Mouse (Mus musculus): ENCODE measurements around the gene Pkd2l1.

The Pkd2l1 gene

DNA sequence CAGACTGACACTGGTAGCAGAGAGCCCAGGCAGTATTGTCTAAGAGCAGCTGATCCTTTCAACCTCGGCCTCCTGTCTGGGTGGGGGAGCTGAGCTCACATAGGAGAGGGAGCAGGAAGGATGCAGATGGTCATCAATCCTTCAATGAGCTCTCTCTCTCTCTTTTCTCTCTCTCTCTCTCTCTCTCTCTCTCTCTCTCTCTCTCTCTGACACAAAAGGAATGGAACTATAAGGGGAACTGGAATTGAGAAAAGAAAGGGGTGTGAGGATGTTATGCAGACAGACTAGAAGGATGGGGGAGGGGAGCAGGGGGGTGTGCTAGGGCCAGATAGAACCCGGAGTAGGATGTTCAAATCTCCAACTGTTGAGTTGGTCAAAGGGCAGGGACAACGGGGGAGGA, at the start of gene Pkd2l1:
Gene Pkd2l1, minus strand, starts transcription at position 101 of the 400 bp plus-strand sequence.
- DNase-seq, result no peak

DNA sequence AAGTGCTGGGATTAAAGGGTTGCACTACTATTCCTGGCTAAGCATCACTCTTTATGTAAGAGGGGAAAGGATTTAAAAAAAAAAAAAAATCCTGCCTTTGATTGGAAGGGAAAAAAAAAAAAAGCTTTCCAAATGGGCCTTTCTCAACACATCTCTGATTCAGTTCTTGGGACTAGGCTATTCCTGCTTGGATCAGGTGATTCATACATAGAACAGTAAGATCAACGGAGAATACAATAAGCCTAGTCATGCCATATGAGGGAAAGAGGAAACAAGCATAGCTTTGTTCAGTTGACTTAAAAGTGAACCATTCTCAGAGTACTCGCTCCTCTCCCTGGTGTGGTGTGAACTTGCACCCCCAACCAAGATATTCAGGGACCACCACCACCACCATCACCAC, 46.7 kb upstream of the Pkd2l1 start:
- DNase-seq, result no peak

DNA sequence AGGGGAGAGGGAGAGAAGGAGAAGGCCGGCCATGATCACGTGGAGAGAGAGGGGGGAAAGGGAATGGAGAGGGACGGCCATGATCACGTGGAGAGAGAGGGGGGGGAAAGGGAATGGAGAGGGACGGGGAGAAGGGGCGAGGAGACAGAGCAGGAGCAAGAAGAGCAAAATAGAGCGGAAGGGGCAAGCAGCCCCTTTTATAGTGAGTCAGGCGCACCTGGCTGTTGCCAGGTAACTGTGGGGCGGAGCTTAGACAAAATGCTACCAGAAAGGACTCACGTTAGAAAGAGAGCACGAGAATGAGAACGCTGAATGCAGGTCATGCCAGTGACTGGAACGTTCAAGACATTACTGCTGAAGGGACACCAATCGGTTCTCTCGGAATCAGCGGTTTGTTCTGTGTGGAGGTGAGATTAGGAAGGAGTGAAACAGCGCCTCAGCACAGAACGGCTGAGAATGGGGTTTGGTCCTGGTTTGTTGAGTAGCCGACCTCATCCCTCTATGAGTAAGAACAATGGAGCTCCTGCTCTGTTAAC, 45.3 kb upstream of the Pkd2l1 start:
- no peak for DNase-seq

DNA sequence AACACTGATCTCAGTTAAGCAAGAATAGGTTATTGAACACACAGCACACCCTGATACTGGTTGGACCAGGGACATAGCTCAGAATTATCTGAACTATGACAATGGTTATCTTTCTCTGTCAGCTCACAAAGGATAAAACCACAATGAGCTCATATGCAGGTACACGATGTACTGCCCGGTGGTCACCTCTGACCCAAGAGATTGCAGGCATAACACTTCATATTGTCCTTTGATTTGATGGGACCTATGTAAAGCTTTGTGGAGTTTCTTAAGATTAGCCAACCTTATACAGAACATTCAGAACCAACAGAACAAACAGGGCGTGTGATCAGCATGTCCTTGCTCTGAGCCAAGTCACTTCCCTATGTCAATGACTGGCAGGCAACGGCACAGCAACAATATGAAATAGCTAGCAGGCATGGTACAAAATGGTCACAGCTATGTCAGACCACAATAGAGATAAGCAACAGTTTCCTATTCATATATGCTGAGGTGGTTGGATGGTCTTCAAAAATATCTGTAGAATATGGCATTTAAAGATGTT, 39.4 kb upstream of the Pkd2l1 start:
- DNase-seq, result no peak

DNA sequence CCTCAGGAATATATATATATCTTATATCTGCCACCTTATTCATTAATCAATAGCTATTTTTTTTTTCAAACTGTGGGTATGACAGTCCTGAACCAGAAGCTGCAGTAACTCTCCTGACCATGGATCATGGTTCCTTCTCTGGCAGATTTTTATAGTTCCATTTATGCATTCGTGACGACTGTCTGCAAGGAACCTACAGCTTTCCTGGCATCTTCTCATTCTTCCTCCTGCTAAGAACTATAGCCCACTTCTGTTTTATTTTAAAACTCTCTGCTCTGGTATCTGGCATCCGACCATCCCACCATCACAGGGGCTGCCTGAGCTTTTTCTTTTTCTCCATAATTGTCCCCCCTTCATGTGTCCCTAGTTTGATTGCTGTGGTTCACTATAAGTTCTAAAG, 38.0 kb upstream of the Pkd2l1 start:
- DNase-seq, result no peak

DNA sequence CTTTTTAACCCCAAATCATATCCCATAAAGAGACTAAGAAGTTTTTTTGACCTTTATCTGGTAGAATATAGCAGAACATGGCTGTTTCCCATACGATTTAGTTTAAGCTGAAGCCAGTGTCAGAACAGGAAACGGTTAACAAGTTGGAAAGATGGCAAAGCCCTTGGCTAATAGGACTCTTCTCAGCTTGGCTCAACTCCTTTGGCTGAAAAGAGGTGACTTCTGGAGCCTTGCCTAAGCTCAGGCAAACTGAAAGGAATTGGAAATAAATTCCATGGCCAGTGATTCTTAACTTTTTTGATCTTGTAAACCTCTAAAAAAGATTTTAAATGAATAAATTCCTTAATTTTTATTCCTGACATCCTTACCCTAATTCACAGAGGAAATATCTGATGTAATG, 37.5 kb upstream of the Pkd2l1 start:
- no peak for DNase-seq

DNA sequence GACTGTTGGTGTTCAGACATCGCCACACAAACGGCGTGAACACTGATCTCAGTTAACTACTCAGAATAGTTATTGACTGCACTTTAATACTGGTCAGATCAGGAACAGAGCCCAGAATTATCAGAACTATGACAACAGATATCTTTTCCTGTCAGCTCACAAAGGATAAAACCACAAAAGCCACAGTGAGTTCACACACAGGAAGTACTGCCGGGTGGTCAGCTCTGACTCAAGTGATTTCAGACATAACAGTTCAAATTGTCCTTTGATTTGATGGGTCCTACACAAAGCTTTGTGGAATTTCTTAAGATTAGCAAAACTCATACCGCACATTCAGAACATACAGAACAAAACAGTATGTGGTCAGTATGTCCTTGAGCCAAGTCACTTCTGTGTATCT, 33.5 kb upstream of the Pkd2l1 start:
- DNase-seq, result no peak

DNA sequence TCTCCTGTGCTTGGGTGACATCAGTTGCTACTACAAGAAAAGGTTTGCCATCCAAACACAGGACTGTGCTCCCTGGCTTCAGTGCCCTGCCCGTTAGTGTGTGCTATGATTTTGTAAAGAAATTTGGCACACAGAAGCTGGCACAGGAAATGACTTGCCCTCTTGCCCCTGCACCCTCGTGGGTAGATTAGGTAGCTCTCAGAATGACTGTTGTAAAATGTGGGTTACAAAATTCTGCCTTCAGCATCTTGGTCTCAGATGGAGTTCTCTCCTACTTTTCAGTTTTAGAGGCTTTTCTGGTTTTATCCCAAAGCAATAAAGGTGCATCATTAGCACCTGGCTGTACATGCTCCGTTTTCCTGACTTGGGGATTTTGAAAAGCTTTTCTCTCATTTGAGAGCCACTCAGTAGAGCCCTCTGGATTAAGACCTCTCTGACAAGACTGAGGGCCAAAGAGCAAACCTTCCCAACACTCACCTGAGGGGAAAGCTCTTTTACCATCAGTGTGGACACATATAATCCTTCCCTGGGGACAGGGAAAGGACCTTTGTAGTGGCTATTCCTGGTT, 25.8 kb upstream of the Pkd2l1 start:
- no peak for DNase-seq

DNA sequence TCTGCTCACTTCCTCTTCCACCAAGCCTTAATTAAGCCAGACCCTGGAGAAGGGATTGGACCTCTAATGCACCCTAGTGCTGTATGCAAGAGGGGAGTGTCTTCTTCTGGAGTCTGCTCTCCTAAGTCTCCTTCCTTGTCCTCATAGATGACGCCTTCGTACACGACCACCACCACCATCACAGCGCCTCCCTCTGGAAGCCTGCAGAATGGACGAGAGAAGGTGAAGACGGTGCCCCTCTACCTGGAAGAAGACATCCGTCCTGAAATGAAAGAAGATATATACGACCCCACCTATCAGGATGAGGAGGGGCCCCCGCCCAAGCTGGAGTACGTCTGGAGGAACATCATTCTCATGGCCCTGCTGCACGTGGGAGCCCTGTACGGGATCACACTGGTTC, 23.0 kb upstream of the Pkd2l1 start:
- DNase-seq, result no peak

DNA sequence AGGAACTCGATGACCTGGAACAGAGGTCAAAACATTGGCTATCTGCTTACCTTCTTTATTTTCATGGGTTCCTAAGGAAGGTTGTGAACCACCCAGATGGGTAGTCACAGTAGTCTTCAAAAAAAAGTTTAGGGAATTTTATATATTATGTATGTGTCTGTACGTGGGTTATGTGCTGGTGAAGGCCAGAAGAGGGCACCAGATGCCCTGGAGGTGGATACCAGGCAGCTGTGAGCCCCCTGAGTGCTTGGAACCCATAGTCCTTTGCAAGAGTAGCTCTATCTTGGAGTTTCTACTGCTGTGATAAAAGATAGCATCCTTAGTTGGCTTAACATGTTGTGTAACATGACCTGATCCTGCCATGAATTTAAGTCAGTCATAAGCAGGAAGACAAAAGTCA, 14.8 kb upstream of the Pkd2l1 start:
- DNase-seq, result no peak

DNA sequence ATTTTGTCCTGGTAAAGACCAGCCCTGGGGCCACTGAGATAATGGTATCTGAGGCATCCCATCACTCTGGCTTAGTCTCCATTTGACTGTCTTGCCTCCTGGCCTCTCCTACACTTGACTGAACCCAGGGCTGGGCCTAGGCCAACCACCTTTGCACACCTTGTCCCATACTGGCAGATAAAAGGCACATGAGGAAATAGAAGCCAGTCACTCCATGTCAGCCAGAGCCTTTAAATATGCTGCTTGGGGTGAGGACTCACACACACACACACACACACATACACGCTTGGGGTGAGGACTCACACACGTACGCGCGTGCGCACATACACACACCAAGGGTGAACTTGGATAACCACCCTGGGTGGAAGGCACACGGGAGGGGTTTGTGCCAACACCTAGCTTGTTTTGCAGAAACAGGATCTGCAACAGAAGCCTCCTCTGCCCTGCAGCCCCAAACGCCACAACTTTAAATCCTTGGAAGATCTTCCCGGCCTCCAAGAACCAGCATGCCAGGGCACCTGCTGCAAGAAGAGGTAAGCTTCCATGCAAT, 10.8 kb upstream of the Pkd2l1 start, which contains the start of gene Scd3:
Gene Scd3, plus strand, starts transcription at position 255 of the 550 bp plus-strand sequence.
- DNase-seq, result no peak

DNA sequence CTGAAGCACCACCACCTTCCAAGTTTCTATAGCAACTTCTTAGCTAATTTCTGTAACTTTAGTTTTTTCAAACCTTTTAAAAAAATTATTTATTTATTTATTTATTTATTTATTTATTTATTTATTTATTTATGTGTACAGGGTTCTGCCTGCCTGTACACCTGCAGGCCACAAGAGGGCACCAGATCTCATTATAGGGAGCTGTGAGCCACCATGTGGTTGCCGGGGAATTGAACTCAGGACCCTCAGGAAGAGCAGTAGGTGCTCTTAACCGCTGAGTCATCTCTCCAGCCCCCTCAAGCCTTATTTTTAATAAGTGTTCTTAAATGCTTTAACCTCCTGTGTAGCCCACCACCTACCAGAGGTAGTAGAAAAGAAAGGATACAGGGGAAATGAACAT, 6.7 kb upstream of the Pkd2l1 start:
- DNase-seq, result peak in 1 of 2 experiments; percentile 7

DNA sequence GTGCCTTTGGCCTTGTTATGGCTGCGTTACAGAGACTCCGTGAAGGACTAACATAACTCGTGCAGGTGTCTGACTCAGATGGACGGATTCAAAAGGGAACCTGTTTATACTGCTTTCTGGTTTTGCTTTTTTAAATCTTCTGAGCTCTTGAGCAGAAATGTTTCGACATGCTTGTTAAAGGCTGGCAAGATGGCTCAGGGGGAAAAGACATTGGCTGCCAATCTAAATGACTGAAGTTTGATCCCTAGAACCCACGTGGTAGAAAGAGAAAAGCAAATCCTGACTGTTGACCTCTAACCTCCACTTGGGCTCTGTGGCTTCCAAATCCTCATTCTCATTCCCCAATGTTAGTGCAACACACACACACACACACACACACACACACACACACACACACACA, 6.3 kb upstream of the Pkd2l1 start:
- no peak for DNase-seq

DNA sequence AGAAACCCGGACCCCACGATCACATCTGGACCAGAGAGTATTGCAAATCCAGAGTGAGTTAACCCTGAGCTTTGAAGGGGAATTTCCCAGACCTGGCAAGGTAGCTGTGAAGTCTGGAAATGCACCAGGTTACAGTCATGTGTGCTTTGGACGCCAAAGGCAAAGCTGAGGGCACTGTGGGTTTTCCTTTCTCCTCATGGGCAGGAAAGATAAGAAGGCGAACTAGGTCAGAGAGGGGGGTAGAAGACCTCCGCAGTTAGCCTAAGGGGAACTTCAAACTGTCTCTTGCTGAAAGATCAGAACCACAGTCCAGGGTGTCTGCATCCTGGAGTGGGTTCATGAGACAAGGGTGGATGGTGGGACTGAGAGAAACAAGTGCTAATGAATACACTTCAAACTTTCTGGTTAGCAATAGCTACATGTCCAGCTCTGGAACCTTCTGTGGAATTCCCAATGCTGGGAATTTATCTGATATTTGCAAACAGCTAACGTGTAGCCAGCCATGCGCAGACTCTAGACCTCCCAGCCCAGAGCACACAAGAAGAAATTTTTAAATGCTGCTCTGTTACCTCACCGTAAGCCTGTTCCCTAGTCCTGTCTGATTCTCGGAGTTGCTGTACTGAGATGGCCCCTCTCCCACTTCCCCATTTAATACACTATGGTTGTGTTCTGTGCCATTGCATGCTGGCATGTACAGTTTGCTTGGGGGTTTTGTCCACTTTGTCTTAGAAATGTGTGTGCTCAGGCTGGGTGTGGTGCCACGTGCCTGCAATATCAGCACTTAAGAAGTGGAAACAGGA, 5.0 kb upstream of the Pkd2l1 start:
- DNase-seq, result no peak

DNA sequence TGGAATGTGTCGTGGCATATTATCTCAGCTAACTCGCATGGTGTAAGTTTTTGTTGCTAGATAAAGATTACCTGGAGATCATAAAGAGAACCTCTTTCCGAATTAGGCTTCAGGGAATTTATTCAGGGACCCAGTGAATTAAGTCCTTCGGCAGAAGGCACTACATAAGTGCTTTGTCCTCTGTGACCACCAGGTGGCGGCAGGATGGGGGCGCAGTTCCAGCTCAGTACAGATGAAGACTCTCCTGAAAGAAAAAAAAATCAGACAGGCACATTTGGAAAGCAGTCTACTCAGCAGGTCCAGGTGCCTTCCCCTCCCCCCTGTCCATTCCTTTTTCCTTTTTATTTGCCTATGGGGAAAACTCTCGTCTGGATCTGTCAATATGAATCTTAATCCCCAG, 2.9 kb upstream of the Pkd2l1 start:
- peak; percentile 27 to 69 for DNase-seq

DNA sequence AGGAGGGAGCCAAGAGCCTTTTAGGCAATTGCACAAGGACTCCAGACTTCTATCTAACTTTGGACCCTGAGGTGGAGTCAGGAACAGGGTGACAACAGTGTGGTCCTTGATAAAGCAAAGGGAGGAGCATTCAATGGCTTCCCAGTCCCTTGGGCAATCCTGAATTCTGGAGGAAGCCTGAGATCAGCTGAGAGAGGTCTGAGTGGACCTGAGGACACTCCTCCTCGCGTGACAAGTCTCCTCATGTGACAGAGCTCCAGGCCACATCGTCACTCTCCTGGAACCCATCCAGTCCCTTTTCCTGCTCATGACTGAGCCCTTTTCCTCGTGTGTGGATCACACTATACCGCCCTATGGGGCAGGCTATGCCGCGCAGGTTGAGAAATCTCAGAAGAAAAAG, 1.7 kb upstream of the Pkd2l1 start:
- DNase-seq, result no peak

DNA sequence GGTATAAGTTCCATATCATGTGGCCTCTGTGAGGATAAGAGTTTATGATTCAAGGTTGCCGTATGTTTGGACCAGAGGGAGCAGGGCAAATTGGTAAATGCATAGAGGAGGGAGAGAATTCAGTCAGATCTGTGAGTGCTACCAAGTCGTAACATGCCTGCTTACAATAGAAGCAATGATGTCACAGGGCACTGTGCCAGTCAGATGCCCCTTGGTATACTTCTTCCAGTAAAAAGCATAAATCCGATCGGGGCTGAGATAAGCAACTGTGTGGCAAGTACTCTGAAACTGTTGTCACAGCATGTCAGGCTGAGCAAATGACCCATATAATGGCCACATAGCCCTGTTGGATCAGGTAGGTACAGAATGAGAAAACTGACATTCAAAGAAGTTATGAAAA, 3.2 kb downstream of the Pkd2l1 start:
- DNase-seq, result no peak

DNA sequence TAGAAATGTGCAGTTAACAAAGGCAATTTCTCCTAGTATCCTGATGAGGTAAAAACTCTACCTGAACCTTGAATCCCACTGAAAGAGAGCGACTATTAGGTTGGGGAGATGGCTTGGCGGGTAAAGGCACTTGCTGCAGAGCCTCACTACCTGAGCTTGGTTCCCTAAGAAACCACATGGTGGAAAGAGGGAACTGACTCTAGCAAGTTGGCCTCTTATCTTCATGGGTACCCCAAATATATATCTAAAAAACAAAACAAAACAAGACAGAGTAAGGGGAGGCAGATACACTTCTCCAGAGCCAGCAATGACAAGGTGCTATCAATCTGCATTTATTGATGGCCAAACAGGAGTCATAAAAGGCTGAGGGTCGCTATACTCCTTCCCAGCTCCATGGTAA, 8.3 kb downstream of the Pkd2l1 start:
- DNase-seq, result no peak

DNA sequence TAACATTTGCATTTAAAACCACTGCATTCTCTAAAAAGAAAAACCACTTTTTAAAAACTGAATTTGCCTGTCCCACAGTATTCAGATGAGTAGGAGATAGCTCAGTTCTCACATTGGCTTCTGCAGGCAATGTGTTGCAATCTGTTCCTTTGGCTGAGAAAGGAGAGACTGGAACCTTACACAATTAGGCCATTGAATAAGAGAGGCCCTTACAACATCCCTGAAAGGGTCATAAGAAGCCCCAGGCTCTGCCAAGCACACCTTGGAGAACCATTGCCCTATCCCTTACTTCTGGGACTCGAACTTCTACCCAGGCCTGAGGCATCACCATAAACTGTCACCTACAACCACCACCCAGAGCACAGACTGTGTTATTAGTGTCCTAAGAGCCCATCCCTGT, 11.7 kb downstream of the Pkd2l1 start:
- no peak for DNase-seq

DNA sequence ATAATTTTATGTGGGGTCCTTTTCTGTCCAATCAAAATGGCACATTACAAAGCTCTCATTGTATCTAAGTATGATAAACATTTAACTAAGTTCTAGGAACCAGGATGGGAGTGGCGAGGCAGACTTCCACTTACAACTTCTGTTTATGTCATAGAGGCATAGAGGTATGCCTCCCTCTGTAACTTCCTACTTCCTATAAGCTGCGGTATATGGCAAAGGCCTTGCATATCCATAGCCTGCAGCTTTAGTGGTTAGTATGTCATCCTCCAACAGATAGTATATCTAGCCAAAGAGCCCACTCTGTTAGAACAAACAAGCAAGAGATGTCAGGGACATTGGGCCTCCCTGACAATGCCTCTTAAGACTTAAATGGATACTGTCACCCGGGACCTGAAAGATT, 15.5 kb downstream of the Pkd2l1 start:
- no peak for DNase-seq

DNA sequence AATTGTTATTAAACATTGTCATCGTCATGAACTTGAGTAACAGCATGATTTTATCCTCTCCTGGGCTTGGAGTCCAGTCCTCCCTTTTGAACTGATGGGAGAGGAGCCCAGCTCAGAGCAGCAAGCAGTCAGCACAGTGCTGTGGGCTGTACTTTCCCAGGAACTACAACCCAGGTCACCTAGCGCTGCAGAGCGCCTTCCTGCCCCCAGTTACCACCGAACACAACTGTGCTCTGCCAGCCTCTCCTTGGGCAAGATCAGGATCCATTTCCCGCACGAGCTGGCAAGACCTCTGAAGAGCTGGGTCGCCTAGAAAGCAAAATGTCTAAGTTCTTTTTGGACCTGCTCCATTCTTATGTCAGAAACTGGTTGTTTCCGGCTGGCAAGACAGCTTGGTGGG, 17.4 kb downstream of the Pkd2l1 start:
- no peak for DNase-seq

DNA sequence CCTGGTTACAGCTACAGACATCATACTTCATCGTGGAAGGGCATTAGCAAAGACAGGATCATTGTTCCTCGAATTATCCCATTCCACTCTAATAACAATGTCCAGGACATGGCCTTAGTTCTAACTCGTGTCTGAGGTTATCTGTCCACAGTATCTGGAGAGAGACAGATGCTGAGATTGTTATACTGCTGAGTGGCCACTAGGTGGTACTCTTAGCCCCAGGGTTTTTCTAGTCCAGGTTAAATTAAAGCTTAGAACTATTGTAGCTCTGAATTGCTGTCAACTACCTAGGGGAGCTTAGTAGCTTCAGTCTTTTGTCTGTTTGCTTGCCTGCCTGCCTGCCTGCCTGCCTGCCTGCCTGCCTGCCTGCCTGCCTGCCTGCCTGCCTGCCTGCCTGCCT, 30.7 kb downstream of the Pkd2l1 start:
- no peak for DNase-seq

DNA sequence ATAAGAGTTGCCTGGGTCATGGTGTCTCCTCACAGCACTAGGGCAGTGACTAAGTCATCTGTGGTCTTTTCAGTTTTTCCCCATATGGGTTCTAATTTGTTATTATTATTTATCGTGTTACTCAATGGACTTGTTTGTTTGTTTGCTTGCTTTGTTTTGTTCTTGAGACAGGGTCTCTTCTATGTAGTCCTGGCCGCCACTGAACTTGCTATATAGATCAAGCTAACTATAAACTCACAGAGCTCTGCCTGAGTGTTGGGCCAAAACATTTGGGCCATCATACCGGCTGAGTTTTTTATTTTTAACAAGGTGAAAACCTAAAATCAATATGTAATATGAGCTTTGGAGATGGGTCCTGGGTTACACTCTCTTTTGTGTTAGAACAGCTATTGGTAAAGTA, 32.9 kb downstream of the Pkd2l1 start:
- DNase-seq, result no peak

DNA sequence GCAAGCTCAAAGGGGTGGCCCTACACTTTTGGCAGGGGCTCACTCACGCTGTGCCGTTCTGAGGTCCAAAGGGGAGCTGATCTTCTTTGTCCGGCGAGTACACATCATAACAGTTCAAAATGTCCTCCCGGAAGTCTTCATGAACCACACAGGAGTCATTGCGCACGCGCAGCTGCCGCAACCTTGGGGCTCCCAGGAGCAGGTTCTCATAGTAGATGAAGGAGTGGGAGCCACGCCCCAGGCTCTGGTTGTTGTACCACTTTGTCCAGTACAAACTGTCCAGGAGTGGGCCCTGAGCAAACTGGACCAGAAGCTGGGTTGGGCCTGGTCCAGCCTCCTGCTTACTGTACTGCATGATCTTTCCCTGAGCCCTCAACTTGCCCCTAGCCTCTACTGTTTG, 35.2 kb downstream of the Pkd2l1 start:
- DNase-seq, result no peak
